Mouse (Mus musculus): ENCODE results near the gene Ndufa11.

The Ndufa11 gene

DNA sequence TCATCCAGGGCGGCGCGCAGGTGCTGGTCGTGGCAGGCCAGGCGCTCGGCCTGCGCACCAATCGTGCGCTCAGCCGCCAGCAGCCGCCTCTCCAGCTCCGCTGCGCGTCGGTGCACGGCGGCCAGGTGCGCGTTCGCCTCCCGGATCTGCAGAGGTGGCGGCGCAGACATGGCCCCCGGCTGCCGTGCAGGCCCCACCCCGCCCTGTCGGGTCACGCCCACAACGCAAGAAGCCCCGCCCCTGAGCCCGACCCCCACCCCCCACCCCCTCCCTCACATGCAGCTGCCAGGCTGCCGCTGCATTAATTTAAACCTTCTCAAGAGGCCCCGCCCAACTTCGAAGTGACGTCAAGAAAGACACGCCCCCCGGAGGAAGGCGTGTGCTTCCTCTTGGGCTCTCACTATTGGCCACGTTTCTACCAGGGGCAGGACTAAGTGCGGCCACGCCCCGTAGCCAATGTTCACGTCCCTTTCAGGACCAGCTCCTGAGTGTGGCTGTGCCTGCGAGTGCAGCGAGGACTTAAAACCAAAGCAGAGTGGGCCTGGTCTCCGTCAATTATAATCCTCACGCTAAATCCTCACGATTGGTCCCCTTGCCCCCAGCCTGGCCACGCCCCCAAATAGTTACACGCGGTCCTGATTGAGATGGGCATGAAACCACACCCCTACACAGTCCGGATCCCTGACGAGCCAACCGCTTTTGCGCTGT, 758 bp upstream of the Ndufa11 start:
- DNase-seq (ENCODE audit: low spot score), result peak; percentile 99

DNA sequence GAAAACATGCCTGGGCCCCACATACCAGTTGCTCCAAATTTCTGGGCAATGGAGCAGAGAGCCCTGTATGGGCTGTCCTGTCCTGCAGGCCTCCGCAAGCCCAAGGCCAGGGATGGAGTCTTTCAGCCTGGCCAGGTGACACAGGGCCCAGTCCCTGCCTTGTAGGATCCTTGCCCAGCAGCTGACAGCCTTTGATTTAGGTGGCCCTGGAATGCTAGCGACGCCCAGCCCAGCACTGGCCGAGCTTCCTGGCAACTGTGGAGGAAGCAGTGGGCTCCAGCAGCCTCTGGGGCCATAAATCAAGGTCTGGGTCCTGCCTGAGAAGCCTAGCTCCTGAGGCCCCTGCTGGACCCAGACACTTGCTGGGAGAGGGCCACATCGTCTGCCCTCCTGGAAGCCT, 4.9 kb downstream of the Ndufa11 start:
- DNase-seq (ENCODE audit: low spot score), result no peak

DNA sequence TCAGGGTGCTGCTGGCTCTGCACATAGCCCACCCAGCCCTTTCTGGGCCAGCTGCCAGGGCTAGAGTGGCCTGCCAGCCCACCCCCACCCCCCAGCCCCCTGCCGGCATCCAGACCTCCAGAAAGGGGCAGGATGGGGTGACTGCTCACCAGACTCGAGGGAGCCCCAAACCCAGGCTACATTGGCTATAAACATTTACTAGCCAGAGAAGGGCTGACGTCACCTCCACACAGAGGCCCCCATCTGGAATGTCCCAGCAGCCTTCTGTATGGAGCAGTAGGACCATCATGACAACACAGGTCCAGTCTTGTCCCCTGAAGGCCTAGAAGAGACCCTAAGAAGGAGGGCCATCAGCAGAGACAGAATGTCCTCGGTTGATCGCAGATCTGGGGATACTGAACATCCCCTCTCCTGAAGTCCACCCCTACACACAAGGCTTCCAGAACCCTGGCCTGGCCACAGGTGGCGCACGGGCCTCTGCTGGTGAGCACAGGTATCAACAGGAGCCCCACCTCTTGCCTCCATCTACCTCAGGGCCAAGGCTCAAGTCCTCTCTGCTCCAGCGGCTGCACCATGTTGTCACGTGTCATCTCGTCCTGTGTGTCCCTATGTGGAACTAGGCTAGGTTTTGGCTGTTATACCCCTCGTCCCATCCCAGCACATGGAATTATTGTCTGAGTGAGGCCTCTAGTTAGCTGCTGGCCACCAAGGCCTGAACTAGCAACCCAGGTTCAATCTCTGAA, 6.0 kb downstream of the Ndufa11 start:
- DNase-seq (ENCODE audit: low spot score), result no peak

DNA sequence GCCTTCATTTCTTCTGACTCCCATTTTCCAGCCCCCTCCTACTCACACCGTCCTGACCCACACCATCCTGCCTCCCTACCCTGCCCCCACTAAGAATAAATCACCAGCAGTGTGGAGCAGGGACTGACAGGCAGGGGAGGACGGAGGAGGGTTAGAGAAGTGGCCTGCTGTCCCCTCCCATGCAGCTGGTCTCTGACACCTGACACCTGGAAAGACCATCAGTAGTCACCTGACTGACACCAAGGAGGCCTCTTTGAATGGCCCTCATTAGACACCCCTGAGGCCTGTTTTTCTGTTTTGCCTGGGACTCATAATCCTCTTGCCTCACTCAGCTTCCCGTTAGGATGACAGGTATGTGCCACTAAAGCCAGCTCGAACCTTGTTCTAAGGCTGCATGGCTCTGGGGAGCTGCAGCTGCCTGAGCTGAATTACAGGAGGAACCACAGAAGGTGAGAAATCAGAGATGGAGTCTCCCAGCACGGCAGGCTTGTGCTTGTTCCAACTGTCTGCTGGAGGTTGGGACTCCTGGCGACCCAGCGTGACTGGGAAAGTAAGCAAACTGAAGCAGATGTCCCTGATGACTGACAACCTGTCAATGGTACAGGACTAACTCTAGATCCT, 9.6 kb downstream of the Ndufa11 start:
- no peak for DNase-seq (ENCODE audit: low spot score)

DNA sequence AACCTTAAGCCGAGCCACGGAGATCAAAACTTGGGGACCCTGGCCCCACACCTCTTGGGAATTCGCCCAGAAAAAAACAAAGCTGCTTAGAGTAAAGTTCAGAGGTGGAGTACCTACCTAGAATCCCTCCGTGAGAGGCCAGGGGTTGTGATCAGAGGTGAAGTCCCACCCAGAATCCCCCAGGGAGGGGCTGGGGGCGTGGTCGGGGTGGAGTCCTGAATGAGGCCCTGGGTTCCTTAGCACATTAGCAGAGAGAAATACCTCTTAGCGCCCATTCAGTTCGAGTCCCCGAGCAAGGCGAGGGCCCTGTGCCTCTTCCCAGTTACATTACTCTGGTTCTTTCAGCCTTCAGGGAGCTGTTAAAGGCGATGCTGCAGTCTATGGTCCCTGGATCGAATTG, 10.1 kb downstream of the Ndufa11 start:
- peak; percentile 54 for DNase-seq (ENCODE audit: low spot score)

DNA sequence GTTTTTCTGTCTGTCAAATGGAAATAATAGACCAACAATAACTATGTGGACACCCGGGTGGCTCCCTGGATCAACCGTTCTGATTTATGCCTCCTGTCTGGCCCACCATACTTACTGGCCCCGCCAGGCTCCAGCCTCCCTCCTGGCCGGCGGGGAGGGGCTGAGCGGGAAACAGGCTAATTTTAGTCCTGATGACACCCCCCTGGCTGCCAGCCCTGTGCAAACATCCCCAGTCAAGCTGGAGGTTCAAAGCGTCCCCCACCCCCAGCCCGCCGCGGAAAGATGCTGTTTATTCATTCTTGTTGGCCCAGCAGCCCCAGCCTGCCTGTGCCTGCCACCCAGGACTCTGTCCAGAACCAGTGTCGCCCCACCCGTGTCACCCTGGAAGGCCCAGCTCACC, 10.6 kb downstream of the Ndufa11 start:
- DNase-seq (ENCODE audit: low spot score), result no peak

DNA sequence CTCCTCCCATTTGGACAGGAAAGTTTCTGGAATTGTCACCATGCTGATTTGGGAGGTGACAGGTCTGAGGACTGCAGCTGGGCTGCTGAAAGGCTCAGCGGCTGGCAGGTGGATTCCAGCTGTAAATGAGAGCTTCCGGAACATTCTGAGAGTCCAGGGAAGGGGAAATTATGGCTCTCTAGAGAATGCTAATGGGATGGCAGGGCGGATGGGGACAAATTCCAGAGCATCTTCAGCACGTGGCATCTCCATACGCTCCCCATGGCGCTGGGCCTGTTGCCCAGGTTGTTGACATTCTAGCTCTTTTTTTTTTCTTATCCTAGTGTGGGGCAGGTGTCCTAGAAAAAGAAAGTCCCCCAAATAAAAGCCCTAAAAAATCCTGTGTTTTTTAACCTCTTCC, 11.6 kb downstream of the Ndufa11 start:
- no peak for DNase-seq (ENCODE audit: low spot score)

DNA sequence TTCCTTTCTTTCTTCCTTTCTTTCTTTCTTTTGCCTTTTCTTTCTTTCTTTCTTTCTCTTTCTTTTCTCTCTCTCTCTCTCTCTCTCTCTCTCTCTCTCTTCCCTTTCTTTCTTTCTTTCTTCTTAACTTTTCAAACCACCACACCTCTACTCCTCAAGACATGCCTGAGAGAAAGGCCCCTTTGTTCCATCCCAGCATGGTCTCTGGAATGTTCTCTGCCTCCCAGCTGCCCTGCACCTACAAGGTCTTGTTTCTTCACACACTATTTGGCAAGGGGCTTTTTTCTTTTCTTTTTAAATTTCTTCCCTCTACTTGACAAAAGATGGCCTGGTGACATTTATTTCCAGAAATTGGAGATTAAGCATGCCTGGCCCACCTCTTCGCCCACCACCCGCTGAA, 12.1 kb downstream of the Ndufa11 start:
- no peak for DNase-seq (ENCODE audit: low spot score)

DNA sequence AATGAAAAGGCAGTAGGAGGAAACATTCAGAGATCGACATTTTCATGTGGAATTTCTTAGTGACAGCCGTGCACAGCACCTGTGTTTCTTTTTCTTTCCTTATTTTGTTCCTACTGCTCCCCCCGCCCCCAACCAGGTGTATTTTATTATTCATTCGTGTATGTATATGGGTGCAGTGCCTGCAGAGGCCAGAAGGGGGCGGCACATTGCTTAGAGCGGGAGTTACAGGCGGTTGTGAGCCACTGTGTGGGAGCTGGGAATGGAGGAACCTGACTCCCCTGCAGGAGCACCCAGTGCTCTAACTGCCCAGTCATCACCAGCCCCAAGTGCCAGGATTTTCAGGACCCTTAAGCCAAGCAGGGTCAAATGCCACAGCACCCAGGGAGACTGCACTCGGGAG, 19.0 kb downstream of the Ndufa11 start:
- DNase-seq (ENCODE audit: low spot score), result no peak

DNA sequence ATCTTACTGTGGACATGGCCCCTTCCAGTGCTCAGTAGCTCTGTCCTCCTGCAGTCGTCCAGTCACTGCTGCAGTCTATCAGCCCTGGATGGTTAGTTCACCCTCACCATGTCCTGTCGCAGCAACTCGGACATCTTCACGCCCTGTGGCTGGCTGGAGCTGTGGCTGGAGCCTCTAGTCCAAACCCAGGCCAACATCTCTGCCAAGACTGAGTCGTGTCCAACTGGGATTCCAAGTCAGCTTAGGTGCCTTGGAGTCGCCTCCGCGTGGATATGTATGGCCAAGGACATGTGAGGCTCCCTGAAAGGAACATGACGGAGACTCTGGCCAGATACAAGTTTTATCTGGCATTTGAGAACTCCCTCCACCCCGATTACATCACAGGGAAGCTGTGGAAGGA, 20.7 kb downstream of the Ndufa11 start:
- DNase-seq (ENCODE audit: low spot score), result no peak

DNA sequence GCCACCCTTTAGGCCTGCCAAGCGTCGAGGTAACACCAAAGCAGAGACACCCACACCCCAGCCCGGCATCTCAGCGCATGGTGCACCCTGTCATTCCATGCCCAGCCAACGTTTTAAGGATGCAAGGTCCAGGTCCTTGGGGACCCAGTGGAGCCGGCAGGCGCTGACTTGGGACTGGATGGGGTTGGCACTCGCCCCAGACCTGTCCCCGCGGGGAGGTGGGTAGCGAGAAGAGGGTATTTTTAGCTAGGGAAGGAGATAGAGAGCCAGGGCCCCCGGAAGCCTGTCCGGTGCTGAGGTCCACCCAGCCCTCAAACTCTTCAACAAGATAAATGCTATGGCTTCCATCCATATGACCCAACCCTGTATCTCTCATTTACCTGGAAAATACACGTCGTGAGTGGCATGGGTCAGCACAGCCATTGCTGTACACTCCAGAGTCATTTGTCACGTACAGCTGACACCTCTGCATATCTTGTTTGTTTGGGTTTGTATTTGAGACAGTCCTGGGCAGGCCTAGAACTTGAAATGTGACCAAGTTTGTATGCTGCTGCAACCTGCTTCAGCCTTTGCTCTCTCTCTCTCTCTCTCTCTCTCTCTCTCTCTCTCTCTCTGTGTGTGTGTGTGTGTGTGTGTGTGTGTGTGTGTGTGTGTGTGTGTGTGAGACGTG, 22.7 kb downstream of the Ndufa11 start:
- no peak for DNase-seq (ENCODE audit: low spot score)

DNA sequence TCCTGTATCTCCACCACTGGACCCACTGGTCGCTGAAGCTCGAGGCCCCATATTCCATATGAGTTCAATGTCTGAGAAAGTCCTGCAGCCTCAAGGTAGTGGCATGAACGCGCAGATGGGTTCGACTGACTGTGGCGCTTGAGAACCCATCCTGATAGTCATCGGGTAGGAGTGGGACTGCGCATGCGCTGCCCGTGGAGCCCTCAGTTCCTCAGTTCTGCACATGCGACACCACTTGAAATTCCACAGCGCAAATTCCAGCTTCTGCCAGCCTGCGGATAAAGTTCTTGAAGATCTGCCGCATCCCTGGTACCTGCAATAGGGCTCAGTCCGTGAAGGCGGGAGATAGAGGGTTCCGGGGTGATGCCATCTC, 23.2 kb downstream of the Ndufa11 start:
- no peak for DNase-seq (ENCODE audit: low spot score)

DNA sequence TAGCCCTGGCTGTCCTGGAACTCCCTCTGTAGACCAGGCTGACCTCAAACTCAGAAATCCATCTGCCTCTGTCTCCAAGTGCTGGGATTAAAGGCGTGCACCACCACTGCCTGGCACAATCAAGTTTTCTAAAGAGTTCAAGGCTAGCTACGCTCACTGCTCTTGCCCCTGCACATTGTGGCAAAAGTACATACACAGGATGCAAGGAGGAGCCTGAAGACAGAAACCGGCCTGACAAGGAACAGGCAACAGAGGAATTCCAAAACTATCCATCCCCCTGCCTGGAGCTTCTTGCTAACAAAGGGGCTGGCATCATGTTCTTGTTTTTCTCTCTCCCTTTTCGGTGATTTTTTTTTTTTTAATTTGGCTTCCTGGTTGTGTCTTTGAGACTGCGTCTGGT, 26.6 kb downstream of the Ndufa11 start:
- DNase-seq (ENCODE audit: low spot score), result no peak

DNA sequence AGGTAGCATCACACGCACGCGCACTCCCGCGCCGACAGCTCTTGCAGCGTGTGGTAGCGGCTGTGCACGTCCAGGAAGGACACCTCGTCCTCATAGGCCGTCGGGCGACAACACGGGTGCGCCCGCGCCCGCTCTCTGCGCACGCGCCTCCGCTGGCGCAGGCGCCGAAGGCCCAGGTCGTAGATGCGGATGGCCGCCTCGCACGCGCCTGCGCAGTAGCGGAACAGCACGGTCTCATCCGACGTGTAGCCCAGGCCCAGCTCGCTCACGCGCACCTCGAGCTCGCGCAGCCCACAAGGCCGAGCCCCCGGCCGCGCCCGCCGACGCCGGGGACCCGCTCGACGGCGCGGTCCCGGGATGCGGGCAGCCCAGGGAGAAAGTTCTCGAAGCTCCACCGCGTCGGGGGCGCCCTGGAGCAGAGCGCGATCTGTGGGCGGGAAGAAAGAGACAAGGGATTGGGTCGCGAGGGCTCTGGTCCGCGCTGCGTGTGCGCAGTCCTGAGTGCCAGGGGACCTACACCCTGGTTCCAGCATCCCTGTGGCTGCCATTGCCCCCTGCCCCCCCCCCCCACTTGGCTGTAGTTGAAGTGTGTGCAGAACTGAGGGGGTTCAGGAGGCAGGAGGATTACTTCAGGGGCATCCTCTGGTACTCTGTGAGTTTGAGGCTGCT, 34.0 kb downstream of the Ndufa11 start:
- no peak for DNase-seq (ENCODE audit: low spot score)

DNA sequence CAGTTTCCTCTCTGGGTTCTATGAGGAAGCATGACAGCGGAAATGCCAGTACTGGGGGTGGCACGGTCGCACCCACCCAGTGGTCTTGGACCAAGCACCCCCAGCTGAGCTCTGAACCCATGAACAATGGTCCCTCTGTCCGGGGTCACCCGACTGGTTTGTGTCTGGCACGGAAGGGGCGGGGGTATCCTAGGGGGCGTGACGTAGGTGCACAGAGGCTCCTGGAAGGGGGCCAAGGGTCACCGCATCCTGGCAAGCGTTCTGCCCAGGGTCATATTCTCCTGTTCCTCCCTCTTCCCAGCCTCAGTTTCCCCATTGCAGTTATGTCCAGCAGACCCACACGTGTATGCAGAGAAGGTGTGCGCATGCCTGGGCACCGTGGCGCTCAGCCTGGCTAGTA, 35.9 kb downstream of the Ndufa11 start:
- DNase-seq (ENCODE audit: low spot score), result no peak

DNA sequence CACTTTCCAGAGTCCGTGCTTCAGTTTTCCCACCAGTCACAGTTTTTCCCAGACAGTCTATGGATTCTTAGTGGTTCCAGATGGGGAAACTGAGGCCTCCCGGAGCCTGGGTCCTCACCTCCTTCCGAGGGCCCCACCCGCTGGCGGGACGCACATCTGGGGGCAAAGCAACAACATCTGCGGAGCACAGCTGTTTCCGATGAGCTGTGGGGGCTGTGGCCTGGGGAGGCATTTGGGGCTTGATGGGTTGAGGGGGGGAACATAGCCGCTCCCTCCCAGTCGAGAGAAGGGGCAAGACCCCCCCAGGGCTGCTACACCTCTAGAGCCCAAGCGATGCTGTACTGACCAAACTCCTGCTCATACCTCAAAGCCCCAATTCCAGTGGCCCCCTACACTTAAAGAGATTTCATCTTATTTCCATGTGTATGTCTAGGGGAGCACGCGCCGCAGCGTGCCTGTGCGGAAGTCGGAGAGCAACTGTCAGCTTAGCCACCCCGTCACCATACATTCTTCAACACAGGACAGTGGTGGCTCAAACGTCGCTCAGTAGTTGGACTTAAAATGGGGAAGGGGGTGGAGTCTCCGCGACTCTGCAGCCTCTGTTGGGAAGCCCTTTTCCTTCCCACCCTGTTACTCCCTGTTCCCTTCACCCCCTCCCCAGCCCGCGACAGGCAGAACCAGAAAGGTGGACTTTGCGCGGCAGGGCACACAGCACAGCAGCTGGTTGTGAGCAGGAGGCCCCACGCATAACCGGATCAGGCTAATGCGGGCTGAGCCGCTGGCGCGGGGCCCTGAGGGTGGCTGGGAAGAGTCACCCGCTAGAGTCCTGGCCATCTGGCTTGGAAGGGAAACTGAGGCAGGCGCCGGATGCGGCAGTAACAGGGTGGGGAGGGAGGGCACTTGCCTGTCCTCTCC, 37.0 kb downstream of the Ndufa11 start:
- DNase-seq (ENCODE audit: low spot score), result no peak

DNA sequence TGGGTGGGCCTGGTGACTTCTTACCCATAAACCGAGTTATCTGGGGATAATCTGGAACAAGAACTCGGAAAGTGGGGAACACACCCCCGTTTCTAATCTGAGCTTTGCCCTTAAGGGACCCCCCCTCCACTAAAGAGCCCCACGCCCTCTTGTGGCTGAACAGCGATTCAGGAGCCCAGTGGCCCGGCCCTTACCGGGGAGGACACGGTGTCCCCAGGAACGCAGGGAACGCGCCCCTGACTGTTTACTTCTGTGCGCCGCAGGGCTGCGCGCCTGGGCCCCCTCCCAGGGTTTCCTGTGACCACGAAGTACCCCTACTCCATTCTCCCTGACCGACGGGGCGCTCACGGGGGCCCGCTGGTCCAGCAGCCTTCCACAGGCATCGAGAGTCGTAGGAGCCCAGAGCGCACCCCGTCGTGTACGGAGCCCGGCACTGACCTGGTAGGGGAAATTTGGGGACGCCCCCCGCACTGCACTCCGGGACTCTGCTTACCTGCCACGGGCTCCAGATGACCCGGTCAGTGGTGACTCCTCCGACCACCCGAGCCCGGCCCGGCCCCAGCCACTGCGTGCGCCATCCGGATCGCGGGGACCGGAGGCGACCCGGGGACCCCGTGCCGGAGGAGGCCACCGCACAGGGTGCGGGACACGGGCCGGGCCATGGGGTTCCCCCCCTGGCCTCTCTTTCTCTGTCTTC, 39.3 kb downstream of the Ndufa11 start:
- no peak for DNase-seq (ENCODE audit: low spot score)

DNA sequence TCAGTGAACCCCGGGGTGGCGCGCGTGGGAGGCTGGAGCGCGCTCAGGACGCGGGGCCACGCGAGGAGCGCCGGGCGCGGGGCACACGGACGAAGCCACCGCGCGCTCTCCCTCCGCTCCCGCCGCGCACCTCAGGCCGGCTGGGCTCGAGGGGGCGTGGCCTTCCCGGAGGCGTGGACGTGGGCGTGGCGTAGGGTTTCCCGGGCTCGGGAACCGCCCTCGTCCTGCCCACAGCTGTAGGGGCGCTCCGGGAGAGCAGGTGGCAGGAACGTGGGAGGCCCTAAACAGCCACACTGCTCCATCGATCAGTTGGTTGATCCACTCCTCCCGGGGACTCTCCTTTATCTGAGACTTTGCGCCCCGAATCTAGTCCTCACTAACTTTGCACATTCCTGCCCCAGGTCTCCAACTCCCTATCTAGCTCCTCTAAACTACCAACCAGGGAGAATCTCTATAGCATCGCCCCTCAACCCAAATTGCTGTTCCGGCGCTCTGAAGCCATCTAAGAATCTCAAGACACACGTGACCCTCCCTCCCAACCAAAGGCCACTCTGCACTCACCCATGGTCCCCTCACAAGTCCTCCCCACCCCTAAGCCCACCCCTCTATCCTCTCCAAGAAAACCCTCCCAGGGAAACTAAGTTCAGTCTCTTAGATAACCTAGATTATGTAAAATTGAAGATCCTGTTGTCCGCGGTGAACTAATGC, 40.0 kb downstream of the Ndufa11 start, which contains the start of gene Nrtn:
Gene Nrtn, minus strand, starts transcription at position 115 of the 708 bp plus-strand sequence.
- DNase-seq (ENCODE audit: low spot score), result peak; percentile 61

DNA sequence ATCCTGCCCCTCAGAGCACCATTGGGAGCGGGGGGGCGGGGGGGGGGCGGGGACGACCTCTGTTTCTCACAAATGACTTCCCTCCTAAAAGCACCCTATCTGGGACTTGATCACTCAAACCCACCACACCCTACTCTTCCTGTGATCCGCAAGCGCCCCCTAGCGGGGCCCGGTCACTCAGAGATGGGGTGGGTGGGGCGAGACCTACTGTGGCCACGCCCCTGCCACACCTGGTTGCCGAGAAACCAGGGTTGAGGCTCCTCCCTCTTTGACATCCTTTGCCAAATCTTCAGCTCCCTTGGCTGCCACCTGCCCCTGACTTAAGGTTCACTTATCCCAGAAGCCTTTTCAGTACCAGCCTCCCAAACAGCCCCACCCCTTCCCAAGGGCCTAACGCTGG, 40.6 kb downstream of the Ndufa11 start:
- no peak for DNase-seq (ENCODE audit: low spot score)

DNA sequence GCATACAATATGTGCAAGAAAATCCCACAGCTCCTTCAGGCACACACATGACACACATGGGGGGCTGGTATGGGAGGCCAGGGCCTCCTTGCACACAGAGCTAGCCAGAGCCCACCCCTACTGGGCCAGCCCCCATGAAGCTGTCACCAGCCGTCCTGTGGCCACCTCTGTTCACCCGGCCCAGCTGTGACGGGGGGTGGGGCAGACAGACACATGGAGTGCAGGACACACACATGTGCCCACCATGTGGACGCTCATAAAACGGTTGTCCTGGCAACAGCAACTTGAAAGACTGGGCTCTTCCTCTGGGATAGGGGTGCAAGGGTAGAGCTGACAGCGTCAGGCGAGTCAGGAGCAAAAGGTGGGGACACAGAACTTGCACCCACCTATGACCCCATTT, 41.7 kb downstream of the Ndufa11 start:
- no peak for DNase-seq (ENCODE audit: low spot score)

Data from yolk sac, embryonic 10.5 days (tissue).